Mouse (Mus musculus) cortical plate, adult 2 months (tissue): Measurements from ENCODE around the gene Cilp2.

Experiments
- CTCF ChIP-seq: fragments of 200-500 bp; IDR thresholded peaks from 2 replicates; pipeline ENCODE4 v1.5.1; 2011; ENCODE audit warnings: mild to moderate bottlenecking, control low read depth, low read length; ENCODE audit not compliant: insufficient read depth; ENCODE audit errors: extremely low read depth
- POLR2A ChIP-seq: fragments of 200-500 bp; IDR thresholded peaks from 2 replicates; pipeline ENCODE4 v1.6.1; 2011; ENCODE audit warnings: mild to moderate bottlenecking, low read length, control low read depth; ENCODE audit not compliant: insufficient read depth; ENCODE audit errors: extremely low read depth

DNA sequence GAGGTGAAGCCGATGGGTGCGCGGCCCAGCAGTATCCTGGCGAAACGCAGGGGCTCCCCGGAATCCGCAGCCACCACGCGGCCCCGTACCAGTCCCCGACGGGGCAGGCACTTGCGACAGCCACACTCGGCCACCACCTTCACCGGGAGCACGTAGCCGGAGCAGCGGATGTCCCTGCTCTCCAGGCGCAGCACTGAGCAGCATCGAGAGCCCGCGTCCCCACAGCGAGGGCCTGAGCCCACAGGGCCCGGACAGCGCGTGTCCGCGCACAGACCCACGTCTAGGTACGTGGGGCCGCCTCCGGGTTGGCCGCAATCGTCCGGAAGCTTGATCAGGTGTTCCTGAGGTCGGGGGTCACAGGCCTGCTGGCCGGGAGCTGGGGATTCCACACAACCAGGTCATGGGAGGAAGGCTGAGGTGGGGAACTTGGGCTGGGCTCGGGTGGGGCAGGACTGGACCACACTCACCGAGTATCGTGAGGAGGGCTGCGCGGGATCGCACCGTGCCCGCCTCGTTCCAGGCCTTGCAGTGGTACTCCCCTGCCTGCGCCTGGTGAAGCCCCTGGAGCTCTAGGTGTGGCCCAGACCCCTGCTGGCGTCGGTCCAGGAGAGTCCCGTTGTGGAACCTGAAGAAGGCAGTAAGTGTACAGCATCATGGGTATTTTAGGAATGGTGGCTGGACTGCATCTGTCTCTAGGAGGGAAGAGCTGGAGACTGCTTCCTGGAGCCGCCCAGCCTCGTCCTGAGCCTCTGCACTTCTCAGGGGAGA is 4.5 kb downstream of the Cilp2 start:
- TF ChIP-seq CTCF (no peak), POLR2A (no peak)
